Mouse (Mus musculus) cerebellum, adult 9-11 months (tissue): ENCODE measurements around the gene Qrich2.
"Not testable (repeated sequence)": the region's sequence is repeated elsewhere in the genome, so short reads cannot be mapped to it uniquely, and the experiment has no call there.

Experiments used
- DNase-seq: peaks from one replicate; pipeline ENCODE4 v3.0.0; 2022

Qrich2 gene

DNA sequence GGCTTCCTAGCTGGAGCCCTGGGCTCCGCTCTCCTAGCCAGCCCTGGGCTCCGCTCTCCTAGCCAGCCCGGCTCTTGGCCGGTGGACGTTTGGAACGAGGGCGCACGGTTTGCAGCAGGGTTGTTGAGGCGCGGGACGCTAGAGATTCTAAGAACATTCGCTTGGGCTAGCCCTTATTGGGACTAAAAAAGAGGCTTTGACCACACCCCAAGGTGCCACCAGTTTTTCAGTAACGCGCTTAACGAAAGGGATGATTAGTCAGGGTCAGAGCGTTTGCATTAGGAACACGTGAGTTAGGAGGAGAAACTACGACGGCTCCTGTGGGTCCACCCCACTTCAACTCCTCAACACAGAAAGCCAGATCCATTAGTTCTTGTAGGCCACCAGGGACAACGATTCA is at the start of gene Qrich2:
Qrich2 (minus strand) TSS at position 101 of the 400 bp plus-strand sequence.
- no peak for DNase-seq

DNA sequence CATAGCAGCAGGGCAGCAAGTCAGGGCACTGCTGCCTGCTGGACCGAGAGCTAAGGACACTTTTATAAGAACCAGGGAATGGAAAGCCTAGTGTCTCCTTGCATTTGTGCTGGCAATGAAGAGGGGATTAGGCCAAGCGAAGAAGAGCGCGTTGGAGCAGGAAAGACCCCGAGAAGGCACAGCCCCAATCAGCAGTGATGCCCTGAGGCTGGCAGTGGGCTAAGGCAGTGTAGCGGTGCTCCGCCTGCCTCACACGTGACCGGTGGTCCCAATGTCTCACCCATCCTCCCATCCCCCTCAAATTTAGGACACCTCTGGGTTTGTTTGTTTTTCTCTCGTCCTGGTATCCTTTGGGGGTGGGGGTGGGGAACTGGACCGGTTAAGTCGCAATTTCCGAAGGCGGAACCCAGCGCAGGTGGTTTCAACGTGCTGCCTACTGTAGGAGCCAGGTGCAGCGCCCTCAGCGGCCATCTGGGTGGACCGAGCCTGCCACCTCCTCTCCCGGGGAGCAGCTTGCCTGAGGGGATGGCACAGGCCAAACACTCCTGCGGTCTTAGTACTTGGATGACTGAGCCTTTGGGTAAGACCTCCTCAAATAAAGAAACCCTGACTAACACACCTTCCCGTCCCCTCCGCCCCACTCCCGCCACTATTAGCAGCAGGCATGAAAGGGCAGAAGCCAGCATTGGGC is 49.4 kb upstream of the Qrich2 start:
- peak; percentile 83 for DNase-seq

DNA sequence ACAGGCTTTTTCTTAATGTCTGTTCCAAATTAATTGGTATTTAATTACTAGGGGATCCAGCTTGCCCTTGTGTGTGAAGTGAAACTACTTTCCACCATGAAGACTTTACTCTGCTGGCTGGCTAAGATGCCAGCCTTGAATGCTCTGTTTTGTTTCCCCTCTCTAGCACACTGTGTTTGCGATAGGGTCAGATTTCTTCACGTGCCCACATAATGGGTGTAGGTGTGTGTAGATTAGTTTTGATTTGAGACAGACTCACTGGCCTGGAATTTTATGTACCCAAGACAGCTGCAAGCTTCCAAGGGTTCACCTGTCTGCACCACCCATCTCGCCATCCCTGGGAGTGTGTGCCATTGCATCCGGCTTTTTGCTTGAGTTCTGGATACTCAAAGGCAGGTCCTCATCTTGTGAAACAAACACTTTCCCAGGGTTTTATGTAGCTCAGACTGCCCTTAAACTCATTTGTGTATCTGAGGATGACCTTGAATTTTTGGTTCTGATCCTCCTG is 47.5 kb upstream of the Qrich2 start:
- DNase-seq: no peak

DNA sequence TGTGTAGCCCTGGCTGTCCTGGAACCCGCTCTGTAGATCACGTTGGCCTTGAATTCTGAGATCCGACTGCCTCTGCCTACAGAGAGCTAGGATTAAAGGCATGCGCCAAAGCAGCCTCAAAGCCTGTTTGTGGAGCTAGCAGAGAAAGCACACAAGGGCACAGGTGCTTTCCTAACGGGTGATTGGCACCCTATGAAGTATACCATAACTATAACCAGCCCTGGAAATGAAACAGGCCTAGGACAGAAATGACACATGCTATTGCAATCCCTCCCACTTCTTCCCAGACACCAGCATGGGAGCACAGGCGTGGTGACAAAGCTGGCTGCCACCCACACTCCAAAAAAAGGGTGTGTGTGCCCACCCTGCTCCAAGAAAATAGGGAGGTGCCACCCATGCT is 46.9 kb upstream of the Qrich2 start:
- no peak for DNase-seq

DNA sequence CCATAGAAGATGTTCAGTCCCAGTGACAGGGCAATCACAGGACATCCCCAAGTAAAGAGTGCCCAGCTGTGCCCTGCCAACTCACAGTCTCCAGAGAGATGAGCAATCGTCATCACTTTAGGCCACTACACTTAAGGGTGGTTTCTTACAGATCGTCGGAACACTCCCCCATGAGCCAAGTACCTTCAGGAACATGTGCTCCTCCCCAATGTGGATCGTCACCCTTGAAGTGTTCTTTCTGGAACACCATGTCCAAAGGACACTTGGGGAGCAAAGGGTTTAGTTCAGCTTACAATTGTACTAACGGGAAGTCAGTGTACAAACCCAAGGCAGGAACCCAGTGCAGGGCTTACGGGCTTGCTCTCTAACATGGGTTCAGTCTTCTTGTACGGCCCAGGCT is 46.1 kb upstream of the Qrich2 start:
- DNase-seq: no peak

DNA sequence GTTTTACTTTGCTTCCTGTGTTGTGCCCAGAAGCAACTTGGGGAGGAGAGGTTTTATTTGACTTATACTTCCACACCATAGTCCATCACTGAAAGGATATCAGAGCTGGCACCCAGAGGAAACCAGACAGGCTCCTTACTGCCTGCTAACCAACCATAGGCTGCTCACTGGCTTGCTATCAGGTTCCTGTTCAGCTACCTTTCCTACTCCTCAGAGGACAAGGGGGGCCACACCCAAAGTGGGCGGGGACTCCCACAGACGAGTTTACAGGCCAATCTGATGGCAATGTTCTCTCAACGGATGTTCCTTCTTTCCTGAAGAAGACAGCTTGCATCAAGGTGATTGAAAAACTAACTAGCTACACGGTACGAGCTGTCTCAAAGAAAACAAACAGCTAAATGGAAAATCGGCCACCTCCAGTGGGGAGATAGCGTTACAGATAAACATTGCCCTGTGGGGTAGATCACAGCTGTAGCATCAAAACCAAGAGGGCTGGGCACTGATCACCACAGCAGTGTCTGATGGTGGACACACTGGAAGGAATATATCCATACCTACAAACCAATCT is 45.3 kb upstream of the Qrich2 start:
- no peak for DNase-seq

DNA sequence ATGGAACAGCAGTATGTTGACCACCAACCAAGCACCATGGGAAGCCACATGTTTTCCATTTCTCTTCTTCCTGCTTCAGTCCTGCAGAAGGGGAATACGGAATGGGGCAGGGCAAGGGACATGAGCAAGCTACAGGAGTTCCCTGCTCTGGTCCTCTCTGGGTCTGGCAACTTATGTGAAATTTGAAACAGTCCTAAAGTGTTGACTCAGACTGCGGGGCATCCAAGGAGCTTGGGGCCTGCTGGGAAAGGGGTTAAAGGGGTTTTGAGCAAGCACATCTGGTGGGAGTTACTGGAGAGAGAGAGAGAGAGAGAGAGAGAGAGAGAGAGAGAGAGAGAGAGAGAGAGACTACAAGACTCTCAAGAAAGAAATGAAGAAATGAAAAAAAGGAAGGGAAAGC is 42.6 kb upstream of the Qrich2 start:
- DNase-seq: no peak

DNA sequence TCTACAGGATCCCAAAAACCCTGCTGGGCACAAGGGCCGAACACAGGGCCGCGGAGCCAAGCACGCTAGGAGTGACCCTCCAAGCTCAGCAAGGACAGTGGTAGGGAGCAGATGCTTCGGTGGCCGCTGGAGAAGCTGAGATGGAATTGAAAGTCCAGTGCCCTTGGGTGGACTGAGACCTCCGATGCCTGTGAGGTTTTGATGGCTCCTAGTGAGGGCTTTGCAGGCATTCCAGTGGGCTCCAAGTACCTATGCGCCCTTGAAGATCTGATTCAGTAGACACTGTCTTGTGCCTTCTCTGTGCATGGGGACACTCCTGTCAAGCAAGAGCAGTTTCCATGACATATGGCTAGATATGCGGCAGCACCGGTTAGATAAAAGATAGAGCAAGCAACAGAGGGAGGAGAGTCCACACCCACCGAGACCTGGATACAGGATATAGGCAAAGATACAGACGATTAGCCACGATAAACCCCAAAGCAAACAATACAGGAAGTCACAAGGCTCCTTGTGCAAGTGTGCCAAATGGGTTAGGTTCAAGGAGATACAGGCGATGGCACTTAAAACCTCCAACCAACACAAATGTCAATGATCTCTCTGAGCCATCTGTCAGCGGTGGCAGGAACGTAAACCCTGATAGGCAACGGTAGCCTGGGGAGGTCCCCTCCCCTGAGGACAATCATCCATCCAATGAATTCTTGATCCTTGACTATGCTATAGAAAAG is 40.3 kb upstream of the Qrich2 start:
- no peak for DNase-seq

DNA sequence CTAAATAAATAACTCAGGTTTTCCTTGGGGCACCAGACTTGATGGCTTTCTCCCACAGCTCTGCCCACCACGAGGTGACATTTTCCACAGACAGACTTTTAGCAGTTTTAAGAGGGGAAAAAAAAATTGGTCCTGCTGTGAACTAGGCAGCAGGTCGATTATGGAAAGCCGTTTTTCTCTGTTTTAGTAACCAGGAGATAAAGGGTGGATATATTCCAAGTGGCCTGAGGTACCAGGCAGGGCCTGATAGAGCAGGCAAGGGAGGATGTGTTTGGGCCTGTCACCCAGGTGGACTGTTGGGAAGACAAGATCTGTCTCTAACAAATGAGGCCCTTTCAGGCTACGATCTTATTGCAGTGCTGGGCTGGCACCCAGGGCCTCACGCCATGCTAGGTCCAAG is 39.5 kb upstream of the Qrich2 start:
- DNase-seq: no peak

DNA sequence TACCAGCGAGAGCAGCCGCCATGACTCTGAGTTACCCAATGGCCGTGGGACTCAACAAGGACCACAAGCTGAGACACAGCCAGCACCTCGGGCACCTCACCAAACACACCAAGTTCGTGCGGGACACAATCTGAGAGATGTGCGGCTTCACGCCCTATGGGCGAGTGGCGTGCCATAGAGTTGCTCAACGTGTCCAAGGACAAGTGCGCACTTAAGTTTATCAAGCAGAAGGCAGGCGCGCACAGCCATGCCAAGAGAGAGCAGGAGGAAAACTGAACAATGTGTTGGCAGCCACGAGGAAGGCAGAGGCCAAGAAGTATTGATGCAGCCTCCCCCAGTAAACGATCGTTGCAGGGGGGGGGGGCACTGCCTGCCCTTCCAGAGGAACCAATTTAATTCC is 38.5 kb upstream of the Qrich2 start:
- DNase-seq: no peak

DNA sequence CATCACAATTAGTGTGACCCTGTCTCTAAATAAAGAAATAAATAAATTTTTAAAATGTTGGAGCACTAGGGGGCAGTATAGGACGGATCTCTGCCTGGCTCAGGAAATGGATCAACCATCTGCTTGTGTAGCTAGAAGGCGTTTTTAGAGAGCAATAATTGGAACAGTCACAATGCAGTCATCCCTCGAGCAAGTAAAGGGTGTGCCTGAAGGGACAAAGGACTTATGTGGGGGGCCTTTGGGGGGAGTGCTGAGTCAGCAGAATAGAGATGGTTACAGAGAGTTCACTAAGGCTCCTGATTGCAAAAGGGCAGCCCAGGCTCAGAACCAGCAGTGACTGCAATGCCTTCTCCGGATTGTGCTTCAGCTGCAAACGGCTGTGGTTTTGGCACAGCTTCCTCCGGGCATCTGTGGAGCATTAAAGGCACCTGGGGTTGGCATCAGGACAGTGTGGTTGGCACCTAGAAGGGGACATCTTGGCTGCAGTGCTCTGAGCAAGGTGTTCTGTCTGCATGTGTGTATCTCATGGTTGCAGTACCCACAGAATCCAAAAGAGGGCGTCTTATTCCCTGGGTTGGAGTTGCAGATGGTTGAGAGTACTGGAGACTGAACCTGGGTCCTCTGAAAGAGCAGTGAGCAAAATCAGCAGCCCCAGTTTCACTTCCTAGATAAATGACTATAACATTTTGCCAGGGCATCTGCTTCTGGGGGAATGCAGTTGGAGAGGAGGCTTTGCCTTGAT is 35.1 kb upstream of the Qrich2 start:
- peak; percentile 52 for DNase-seq

DNA sequence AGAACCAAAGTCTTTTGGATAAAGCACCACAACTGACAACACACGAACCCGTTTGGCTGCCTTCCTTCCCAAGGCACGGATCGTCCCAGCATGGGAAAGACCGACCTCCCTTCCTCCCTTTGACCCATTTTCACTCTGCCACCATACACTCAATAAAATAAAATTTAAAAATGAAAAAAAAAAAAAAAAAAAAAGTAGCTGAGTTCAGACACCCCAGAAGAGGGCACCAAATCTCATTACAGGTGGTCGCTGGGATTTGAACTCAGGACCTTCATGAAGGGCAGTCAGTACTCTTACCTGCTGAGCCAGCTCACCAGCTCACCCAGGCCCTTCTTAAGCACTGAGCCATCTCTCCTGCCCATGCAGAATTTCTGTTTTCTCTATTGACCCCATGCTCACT is 33.0 kb upstream of the Qrich2 start:
- no peak for DNase-seq

DNA sequence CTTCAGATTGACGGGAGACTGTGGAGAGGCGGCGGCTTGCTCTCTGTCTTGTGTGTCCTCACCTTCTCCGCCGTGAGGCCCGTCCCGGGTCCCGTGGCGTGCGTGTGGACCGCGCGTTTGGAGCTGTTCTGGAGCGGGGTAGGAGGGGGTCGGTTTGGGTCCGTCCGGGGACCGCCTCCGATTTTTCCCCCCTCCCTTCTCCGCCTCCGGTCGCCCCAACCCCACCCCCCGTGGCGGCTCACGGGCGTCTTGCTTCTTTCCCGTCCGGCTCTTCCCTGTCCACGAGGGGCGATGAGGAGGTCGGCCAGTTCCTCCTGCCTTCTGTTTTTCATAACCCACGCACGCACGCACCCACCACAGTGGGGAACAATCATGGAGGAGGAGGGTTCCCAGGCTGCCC is 32.6 kb upstream of the Qrich2 start:
- no peak for DNase-seq

DNA sequence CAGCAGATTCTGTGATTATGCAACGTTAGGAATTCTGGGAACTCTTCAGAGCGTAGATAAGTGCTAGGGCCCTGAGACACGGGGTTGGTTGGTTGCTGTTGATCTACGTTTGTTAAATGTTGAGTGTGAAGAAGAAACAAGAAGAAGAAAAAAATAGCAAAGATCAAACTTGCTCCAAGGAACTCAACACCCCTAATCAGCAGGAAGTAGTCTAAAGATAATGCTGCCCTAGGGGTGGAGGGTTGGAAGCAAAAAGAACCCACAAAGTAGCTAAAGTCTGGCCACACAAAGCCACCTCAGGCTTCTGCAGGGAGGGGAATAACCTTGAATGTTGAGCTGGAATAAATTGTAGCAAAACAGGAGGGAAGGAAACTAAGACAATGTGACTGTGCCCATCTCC is 31.3 kb upstream of the Qrich2 start:
- no peak for DNase-seq

DNA sequence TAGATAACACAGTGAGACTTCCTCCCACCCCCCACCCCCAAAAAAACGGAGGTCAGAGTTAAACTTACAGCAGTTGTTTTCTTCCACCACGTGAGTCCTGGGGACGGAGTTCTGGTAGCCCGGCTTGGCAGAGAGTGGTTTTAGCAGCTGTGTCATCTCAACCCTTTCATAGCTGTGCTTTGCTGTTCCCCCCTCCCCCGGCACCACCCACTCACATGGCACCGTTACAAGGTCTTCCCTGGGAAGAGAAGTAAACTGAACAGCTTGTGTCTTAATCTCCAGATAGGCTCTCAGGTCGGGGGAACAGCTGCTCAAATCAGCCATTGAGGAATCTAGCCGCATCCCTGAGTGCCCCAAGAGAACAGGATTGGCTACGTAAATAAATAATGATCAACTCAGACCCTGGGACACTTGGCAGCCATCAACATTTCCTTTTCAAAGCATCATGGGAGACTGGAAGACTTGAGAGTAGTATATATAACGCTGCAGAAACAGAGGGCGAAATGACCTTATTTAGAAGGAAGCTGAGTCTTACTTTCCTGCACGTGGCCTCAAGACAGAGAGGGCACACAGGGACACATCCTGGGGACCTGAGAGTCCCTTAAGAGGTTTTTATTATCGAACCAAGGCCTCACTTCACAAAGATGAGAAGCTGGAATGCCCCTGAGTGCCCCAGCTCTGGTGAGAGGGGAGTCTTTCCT is 28.6 kb upstream of the Qrich2 start:
- DNase-seq: no peak

DNA sequence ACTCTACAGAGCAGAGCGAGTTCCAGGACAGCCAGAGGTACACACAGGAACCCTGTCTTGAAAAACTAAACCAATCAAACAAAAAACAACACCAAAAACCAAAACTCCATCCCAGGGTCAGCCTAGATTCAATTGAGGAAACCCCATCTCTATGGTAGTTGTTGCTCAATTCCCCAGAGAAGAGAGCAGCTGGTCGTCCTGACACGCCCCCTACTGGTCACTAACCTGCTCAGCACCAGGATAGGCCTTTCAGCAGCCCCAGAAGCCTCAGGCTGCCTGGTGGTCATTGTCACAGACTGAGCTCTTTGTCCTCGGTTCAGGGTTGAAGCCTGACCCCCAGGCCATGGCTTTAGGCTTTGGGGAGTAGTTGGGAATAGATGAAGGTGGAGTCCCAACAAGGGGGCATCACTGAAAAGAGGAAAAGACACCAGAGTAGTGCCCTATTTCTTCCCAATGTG is 27.8 kb upstream of the Qrich2 start, which contains the start of gene Prpsap1:
Prpsap1 (minus strand) TSS at position 408 of the 458 bp plus-strand sequence.
- no peak for DNase-seq

DNA sequence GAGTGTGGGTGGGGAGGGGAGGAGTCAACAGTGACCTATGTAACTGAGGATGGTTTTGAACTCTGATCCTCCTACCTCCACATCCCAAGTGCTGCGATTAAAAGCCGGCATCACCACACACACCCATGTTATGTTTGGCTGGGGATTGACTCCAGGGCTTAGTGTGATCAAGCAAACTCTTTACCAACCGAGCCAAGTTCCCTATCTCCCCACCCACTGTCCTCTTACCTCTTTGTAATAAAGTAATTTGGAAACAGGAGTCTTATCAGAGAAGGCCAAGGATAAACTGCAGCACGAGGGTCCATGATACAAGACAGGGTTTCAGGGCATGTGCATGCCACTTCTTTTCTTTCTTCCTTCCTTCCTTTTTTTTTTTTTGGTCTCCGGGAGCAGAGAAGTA is 27.1 kb upstream of the Qrich2 start:
- no peak for DNase-seq

DNA sequence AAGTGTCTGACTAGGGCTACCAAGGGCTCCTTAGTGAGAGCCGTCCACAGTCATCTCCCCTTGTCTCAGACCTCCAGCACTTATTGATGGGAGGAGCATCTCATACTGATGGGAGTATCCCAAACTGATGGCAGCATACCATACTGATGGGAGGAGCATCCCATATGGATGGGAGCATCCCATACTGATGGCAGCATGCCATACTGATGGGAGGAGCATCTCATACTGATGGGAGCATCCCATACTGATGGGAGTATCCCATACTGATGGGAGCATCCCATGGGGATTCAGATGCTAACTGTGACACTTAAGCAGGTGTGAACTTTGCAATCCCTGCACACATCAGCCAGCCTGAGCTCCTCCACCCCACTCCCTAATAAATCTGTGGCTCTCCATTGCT is 26.5 kb upstream of the Qrich2 start:
- DNase-seq: not testable (repeated sequence)

DNA sequence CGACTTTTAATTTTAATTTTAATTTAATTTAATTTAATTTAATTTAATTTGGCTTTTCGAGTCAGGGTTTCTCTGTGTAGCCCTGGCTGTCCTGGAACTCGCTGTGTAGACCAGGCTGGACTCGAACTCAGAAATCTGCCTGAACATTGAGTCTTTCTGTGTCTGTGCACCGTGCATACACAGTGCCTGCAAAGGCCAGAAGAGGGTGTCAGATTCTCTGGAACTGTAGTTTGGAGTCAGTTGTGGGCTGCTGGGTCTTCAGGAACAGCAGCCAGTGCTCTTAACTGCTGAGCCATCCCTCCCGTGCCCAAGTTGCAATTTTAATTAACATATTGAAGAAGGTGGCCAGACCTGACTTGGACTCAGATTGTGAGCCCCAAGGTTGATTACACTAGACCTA is 25.3 kb upstream of the Qrich2 start:
- DNase-seq: peak; percentile 16

DNA sequence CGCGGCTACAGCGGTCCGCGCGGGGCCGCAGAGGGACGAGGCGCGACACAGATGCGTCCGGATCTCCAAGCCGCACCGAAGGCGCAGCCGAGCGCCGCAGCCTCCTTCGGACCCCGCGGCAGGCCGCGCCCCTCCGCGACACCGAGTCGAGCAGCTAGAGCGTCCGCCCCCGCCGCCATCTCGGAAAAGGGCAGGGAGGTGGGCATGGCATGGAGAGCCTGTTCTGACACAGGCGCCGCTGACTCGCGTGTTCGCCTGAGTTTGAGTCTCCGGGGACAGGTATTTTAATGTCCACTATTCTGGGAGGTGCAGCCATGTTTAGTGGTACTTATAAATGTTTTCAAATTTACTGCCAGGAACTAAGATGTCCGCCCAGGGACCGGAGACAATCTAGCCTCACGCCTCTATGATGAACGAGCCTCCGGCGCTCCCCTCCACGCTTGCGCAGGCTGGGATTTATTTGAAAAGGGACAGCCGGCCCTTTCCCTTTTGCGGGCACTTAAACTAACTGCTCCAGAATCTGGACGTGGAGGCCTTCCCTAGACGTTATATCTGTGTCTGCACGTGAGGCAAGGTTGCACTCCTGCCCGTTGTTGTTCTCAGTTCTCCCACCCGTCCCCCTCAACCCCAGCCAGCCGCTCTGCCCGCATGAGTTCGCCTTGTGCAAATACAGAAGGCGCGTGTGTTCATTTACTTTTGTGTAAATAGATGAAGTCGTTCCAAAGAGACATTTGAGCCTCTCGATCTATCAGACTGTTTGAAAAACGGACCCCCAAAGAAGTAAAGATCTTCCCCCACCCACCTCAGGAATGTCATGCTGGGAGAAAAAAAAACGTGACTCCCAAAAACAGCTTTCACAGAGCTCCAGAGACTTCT is 24.4 kb upstream of the Qrich2 start:
- DNase-seq: peak; percentile 84

DNA sequence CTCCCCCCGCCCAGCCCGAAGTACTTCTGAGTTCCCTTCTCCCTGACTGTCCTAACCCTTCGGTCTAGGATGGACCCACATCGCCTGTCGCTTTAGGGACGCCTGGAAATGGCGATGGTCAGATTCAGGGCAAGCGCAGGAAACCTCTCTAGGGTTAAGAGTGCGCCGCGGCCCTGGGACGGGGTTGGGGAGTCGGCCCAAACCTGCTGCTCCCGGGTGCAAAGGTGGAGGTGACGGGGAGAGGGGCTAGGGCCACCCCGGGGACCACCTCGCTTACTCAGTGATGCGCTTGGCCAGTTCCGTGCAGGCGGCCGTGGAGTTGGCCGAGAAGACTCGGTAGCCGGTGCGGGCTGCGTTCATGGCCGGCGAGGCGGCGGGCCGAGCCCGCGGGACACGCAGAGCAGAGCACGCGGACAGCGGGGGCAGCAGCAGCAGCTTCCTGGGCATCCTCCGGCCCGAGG is 23.8 kb upstream of the Qrich2 start:
- peak; percentile 36 for DNase-seq
